Mouse (Mus musculus) testis, adult 2 months (tissue): ENCODE data around the gene Nsmce4a. TPM values are rescaled to one million over a fixed set of nuclear protein-coding genes. Genes with fewer than 3 reads are reported as not detected.

Source experiments
- H3K27ac ChIP-seq: fragments of 200-500 bp; 2 replicates; pipeline ENCODE4 v1.5.1; 2012; ENCODE audit warnings: low read depth, low read length; ENCODE audit not compliant: control insufficient read depth, insufficient read depth
- H3K27me3 ChIP-seq: fragments of 200-500 bp; 2 replicates; pipeline ENCODE4 v1.6.1; 2012; ENCODE audit warnings: mild to moderate bottlenecking, low read length, moderate library complexity; ENCODE audit not compliant: control insufficient read depth, insufficient read depth
- H3K36me3 ChIP-seq: fragments of 200-500 bp; 2 replicates; pipeline ENCODE4 v1.6.1; 2012; ENCODE audit warnings: mild to moderate bottlenecking, low read length; ENCODE audit not compliant: control insufficient read depth, insufficient read depth
- H3K4me1 ChIP-seq: fragments of 200-500 bp; 2 replicates; pipeline ENCODE4 v1.6.1; 2012; ENCODE audit warnings: low read length; ENCODE audit not compliant: control insufficient read depth, insufficient read depth
- H3K4me3 ChIP-seq: fragments of 200-500 bp; 2 replicates; pipeline ENCODE4 v1.5.1; 2012; ENCODE audit warnings: low read depth, mild to moderate bottlenecking, low read length, moderate library complexity, mixed read lengths; ENCODE audit not compliant: control insufficient read depth
- CTCF ChIP-seq: fragments of 200-500 bp; IDR thresholded peaks from 2 replicates; pipeline ENCODE4 v1.5.1; 2012; ENCODE audit warnings: low read depth, mild to moderate bottlenecking, inconsistent platforms, low read length, moderate library complexity; ENCODE audit not compliant: control insufficient read depth, insufficient read depth, insufficient replicate concordance
- POLR2A ChIP-seq: fragments of 200-500 bp; IDR thresholded peaks from 2 replicates; pipeline ENCODE4 v1.6.1; 2012; ENCODE audit warnings: low read depth, mild to moderate bottlenecking, inconsistent platforms, low read length, moderate library complexity; ENCODE audit not compliant: control insufficient read depth
- polyA plus RNA-seq: library from polyadenylated mRNA; depleted of rRNA; stranded (reverse); fragments of >200 nt; gene quantifications from 2 replicates; pipeline ENCODE4 v1.2.3, GENCODE M21; 2012; rRNA removed

Gene Nsmce4a
- polyA plus RNA-seq, 1 experiment: 15.9 TPM

DNA sequence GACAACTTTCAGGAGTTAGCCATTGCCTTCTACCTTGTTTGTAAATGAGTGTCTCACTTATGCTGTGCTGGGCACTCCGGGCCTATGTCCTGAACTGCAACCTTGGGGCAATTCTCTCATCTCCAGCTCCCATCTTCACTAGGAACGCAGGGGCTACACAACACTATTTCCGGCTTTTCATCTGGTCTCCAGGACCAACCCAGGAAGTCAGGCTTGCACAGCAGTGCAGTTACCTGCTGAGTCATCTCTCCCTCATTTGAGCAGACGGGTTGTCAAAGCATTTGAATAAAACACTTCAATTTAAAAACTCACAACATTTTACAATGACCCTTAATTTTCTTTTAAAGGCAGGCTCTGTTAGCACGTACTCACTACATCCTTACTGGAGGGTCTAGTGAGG, 62.7 kb downstream of the Nsmce4a start:
- Histone ChIP-seq H3K36me3 (peaks cover 4% of the 10 kb centered on the region), H3K27ac (no peak overlapping the region), H3K4me3 (no peak overlapping the region), H3K27me3 (no peaks in the 10 kb centered on the region), H3K4me1 (no peaks in the 10 kb centered on the region)
- no peak for TF ChIP-seq CTCF
- TF ChIP-seq POLR2A: no peak

DNA sequence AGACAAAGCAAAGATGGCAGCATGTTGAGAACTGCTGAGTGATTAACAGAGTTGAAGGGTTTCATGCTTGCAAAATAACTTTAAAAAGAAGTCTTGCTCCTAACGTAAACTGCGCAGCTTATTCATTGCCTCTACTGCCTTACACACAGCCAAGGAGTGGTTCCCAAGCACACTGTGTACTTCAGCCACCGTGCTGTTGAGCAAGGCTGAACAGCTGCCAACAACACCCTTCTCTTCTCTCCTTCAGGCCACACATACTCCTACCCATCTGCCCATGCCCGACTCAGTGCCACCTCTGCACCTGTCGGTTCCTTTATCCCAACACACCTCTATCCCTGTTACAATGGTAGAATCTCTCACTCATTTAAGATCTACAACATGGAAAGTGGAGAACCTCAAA, 69.9 kb downstream of the Nsmce4a start:
- H3K27me3 ChIP-seq: no peaks in the 10 kb centered on the region
- no peak overlapping the region for H3K27ac ChIP-seq
- TF ChIP-seq POLR2A (no peak), CTCF (no peak)
- peaks cover 5% of the 10 kb centered on the region for H3K36me3 ChIP-seq
- no peaks in the 10 kb centered on the region for H3K4me1 ChIP-seq
- no peak overlapping the region for H3K4me3 ChIP-seq

DNA sequence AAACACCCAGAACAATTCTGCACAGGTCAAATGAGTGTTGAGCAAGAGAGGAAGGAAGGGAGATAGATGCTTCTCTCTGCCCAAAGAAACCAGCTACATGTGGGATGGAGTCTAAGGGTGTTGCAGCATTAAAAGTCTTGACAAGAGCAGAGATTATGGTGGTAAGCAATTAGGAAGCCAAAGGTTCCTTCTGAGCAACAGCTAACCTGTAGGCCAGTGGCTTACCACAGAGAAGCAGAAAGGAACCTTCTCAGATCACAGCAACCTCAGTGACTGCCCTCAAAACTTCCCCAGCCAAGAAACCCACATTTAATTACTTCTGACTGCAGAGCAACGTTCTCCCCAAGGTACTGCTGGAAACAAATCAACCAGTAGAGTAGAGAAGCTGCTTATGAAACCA, 71.4 kb downstream of the Nsmce4a start:
- H3K4me3 ChIP-seq: no peak overlapping the region
- H3K36me3 ChIP-seq: peaks cover 3% of the 10 kb centered on the region
- no peaks in the 10 kb centered on the region for H3K4me1 ChIP-seq
- no peaks in the 10 kb centered on the region for H3K27me3 ChIP-seq
- no peak for TF ChIP-seq POLR2A
- H3K27ac ChIP-seq: no peak overlapping the region

- H3K36me3 ChIP-seq: no peaks in the 10 kb centered on the region
- no peak overlapping the region for H3K27ac ChIP-seq
- no peak overlapping the region for H3K4me3 ChIP-seq
- no peak for TF ChIP-seq CTCF
- TF ChIP-seq POLR2A: no peak
- no peaks in the 10 kb centered on the region for H3K4me1 ChIP-seq
- no peaks in the 10 kb centered on the region for H3K27me3 ChIP-seq
Observed at GRCm38 (mm10) chr7:130493346-130493745, 79.6 kb downstream of the Nsmce4a start.

- Histone ChIP-seq H3K4me3 (no peak overlapping the region), H3K27me3 (no peaks in the 10 kb centered on the region), H3K4me1 (no peaks in the 10 kb centered on the region), H3K36me3 (no peaks in the 10 kb centered on the region), H3K27ac (no peak overlapping the region)
- TF ChIP-seq POLR2A (no peak), CTCF (no peak)
Observed at GRCm38 (mm10) chr7:130492026-130492425, 80.9 kb downstream of the Nsmce4a start.

Other genes starting within 250 kb of the Nsmce4a start
- gene Ate1, start 52.7 kb downstream of the Nsmce4a start, polyA plus RNA-seq: 18.3 and 19.4 TPM in 2 replicates
- gene Tacc2, start 4.3 kb upstream of the Nsmce4a start, polyA plus RNA-seq: 6.5 and 8.6 TPM in 2 replicates
- 254 and 255 TPM in 2 replicates for gene Btbd16, start 201.0 kb upstream of the Nsmce4a start, polyA plus RNA-seq